Mouse (Mus musculus): ENCODE results near the gene Gm43064.
A peak's percentile ranks its signal among the peaks of the same experiment; 100 is the strongest.

Gm43064 gene

GRCm38 (mm10) chr3:103853804-103854203, 44.4 kb downstream of the Gm43064 start:
- DNase-seq (ENCODE audit: low spot score), result peak; percentile 72

- DNase-seq (ENCODE audit: low spot score), result no peak
Observed at GRCm38 (mm10) chr3:103857036-103857805, 47.8 kb downstream of the Gm43064 start.

- DNase-seq (ENCODE audit: low spot score), result no peak
Observed at GRCm38 (mm10) chr3:103857977-103858563, 48.7 kb downstream of the Gm43064 start.

GRCm38 (mm10) chr3:103858881-103859801, 49.8 kb downstream of the Gm43064 start, which contains the start of gene Ptpn22:
TSS of gene Ptpn22 (plus strand) at chr3:103859795.
- DNase-seq (ENCODE audit: low spot score), result no peak

- peak; percentile 52 for DNase-seq (ENCODE audit: low spot score)
Observed at GRCm38 (mm10) chr3:103859851-103860391, 50.5 kb downstream of the Gm43064 start.

- no peak for DNase-seq (ENCODE audit: low spot score)
Observed at GRCm38 (mm10) chr3:103862721-103863220, 53.4 kb downstream of the Gm43064 start.

GRCm38 (mm10) chr3:103864200-103864599, 54.8 kb downstream of the Gm43064 start:
- no peak for DNase-seq (ENCODE audit: low spot score)

GRCm38 (mm10) chr3:103867424-103867971, 58.1 kb downstream of the Gm43064 start:
- no peak for DNase-seq (ENCODE audit: low spot score)

- no peak for DNase-seq (ENCODE audit: low spot score)
Observed at GRCm38 (mm10) chr3:103868008-103868407, 58.6 kb downstream of the Gm43064 start.

GRCm38 (mm10) chr3:103872663-103873098, 63.3 kb downstream of the Gm43064 start:
- no peak for DNase-seq (ENCODE audit: low spot score)

- DNase-seq (ENCODE audit: low spot score), result no peak
Observed at GRCm38 (mm10) chr3:103874329-103874728, 65.0 kb downstream of the Gm43064 start.

- DNase-seq (ENCODE audit: low spot score), result peak; percentile 11
Observed at GRCm38 (mm10) chr3:103885946-103886345, 76.6 kb downstream of the Gm43064 start.

- peak; percentile 83 for DNase-seq (ENCODE audit: low spot score)
Observed at GRCm38 (mm10) chr3:103887581-103887980, 78.2 kb downstream of the Gm43064 start.

All from adipocyte (in vitro differentiated cells).